Mouse (Mus musculus) stomach, embryonic 14.5 days (tissue): Measurements from ENCODE around the gene Mettl25. TPM values are rescaled to one million over a fixed set of nuclear protein-coding genes. Genes with fewer than 3 reads are reported as not detected.

Experiments
- ATAC-seq: fragments of 200-750 bp; cut with Nextera tagmentation; 2 replicates; pipeline ENCODE4 v1.8.0; 2017; ENCODE audit warnings: low read depth, moderate TSS enrichment; ENCODE audit not compliant: insufficient number of reproducible peaks, insufficient read depth, low FRiP score
- H3K27ac ChIP-seq: fragments of 300-500 bp; sonication (generic); 2 replicates; pipeline ENCODE4 v1.5.1; 2014; ENCODE audit warnings: mild to moderate bottlenecking, low read length, moderate library complexity, mixed read lengths
- H3K27me3 ChIP-seq: fragments of 300-500 bp; sonication (generic); 2 replicates; pipeline ENCODE4 v1.6.1; 2014; ENCODE audit warnings: low read length, control low read depth, mixed read lengths; ENCODE audit not compliant: control insufficient read depth, insufficient read depth
- H3K36me3 ChIP-seq: fragments of 300-500 bp; sonication (generic); 2 replicates; pipeline ENCODE4 v1.6.1; 2014; ENCODE audit warnings: mild to moderate bottlenecking, control low read depth, low read length, moderate library complexity, mixed read lengths; ENCODE audit not compliant: control insufficient read depth, insufficient read depth
- H3K4me1 ChIP-seq: fragments of 300-500 bp; sonication (generic); 2 replicates; pipeline ENCODE4 v1.6.1; 2014; ENCODE audit warnings: low read length, control low read depth, mixed read lengths; ENCODE audit not compliant: control insufficient read depth, insufficient read depth
- H3K4me2 ChIP-seq: fragments of 300-500 bp; sonication (generic); replicated peaks from 2 replicates; pipeline ENCODE4 v1.6.1; 2014; ENCODE audit warnings: low read depth, low read length, control low read depth
- H3K4me3 ChIP-seq: fragments of 300-500 bp; sonication (generic); 2 replicates; pipeline ENCODE4 v1.5.1; 2014; ENCODE audit warnings: low read depth, low read length, control low read depth
- H3K9ac ChIP-seq: fragments of 300-500 bp; sonication (generic); replicated peaks from 2 replicates; pipeline ENCODE4 v1.6.1; 2014; ENCODE audit warnings: low read depth, mild to moderate bottlenecking, control low read depth, low read length, moderate library complexity, mixed read lengths
- H3K9me3 ChIP-seq: fragments of 300-500 bp; sonication (generic); 2 replicates; pipeline ENCODE4 v1.6.1; 2016; ENCODE audit warnings: low read depth, low read length, control low read depth; ENCODE audit not compliant: control insufficient read depth
- WGBS: fragments of 180-500 bp; shearing (Covaris S2); extraction: QIAGEN DNeasy Blood & Tissue Kit; methylation state at CpG from one replicate; pipeline ENCODE4 v1.1.7; 2014; 5-methylcytosine and 5-hydroxymethylcytosine counted together
- polyA plus RNA-seq: library from polyadenylated mRNA; unstranded; fragments of >200 nt; fragmentation: Nextera tagmentation; extraction: Ambion mirVana; gene quantifications from 2 replicates; pipeline ENCODE4 v1.2.1, GENCODE M21; 2014

The Mettl25 gene
- polyA plus RNA-seq = 16.0 and 16.5 TPM in 2 replicates

DNA sequence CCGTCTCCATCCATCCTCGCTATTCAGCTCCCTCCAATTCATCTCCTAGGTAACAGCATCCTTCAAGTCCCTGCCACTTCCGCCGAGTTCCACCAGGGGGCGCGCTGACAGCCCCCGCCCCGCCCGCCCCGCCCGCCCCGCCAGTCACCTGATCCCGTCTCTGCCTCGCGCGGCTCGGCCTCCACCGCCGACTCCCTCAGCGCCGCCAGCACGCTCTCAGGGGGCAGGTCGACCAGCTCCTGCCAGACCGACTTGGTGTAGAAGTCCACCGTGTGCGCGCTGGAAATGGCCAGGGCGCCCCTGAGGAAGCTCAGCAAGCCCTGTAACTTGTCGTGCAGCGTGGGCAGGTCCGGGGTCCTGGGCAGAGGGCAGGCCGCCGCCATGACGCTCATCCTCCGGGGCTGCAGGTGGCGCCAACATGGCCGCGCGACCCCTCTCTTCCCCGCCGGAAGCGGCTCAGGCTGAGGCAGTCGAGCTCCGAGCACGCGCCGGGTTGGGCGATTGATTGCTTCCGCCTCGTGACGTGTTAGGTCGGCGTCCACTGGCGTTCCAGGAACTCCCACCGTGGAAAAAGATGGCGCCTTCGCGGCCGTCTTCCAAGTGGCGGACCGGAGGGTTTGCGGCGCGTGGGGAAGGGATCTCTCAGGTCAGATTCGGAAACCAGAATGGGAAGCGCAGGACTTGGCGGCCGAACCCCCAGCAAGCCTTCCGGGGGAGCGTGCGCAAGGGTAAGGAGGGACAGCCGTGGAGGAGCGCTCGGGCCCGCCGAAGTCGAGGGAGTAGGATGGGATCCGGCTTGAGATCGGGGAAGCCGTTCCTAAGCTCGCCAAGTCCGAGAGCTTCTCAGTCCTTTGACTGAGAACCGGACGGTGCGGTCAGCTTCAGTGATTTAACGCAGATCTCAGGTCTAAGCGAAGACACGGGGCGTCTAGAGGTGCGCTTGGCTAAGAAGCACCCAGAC is at the start of gene Mettl25, which contains the start of gene Ccdc59:
Mettl25 (minus strand) TSS at position 453 of the 961 bp plus-strand sequence.
Ccdc59 (plus strand) TSS at position 140 of the 961 bp plus-strand sequence.
- Histone ChIP-seq H3K27me3 (no peaks in the 10 kb centered on the region), H3K4me3 (peak within 1 kb of the TSS; percentile 83), H3K4me2 (peak within 1 kb of the TSS; percentile 74), H3K9ac (peak within 1 kb of the TSS; percentile 41), H3K9me3 (no peaks in the 10 kb centered on the region), H3K36me3 (peaks cover 29% of the 10 kb centered on the region), H3K4me1 (no peaks in the 10 kb centered on the region), H3K27ac (peak within 1 kb of the TSS; percentile 85)
- ATAC-seq = peak; percentile 97
- under 1% methylated on average over 90 of the region's 90 CpGs for WGBS

DNA sequence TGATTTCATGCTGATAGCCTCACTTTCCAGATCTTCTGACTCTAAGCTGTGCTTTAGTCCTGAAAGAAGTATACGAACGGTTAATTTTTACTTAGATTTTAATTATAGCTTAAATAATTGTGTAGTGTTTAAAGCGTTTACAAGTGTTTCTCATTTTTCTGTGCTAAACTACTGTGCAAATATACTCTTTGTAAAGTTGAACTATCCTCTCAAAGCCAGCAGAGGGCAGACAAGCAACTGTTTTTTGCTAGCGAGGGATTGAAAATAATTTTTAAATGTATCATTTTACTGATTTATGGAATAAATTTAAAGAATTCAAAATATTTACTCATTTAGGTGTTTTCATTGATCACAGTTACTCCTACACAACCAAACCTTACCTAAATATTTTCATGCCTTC is 26.1 kb upstream of the Mettl25 start:
- 47% methylated on average over 4 of the region's 4 CpGs for WGBS
- no peak for ATAC-seq
- no peaks in the 10 kb centered on the region for H3K4me1 ChIP-seq
- no peak overlapping the region for H3K4me2 ChIP-seq
- no peaks in the 10 kb centered on the region for H3K36me3 ChIP-seq
- H3K27me3 ChIP-seq = no peaks in the 10 kb centered on the region
- H3K27ac ChIP-seq = no peak overlapping the region
- H3K9me3 ChIP-seq = no peaks in the 10 kb centered on the region
- no peak overlapping the region for H3K9ac ChIP-seq
- no peak overlapping the region for H3K4me3 ChIP-seq

DNA sequence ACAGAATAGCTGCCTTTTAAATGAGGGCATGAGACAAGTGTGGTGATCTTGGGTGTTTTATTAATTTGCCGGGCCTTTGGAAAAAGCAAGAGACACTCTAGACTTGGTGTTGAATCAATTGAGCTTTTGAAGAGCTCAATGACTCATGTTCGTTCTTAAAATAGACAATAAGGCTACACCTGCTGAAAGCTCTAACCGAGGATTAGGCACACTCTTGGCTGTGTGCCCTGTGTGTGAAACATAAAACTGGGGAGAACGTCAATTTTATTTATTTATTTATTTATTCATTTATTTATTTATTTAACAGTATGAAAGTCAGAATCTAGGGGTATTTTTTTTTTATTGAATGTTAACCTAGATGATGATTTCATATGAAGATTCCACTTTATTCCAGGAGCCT is 10.0 kb upstream of the Mettl25 start:
- WGBS = 78% methylated on average over 4 of the region's 4 CpGs
- H3K9me3 ChIP-seq = no peaks in the 10 kb centered on the region
- no peaks in the 10 kb centered on the region for H3K27me3 ChIP-seq
- no peaks in the 10 kb centered on the region for H3K4me1 ChIP-seq
- peaks cover 10% of the 10 kb centered on the region for H3K36me3 ChIP-seq
- no peak overlapping the region for H3K4me2 ChIP-seq
- ATAC-seq = no peak
- H3K4me3 ChIP-seq = no peak overlapping the region
- no peak overlapping the region for H3K27ac ChIP-seq
- H3K9ac ChIP-seq = no peak overlapping the region

DNA sequence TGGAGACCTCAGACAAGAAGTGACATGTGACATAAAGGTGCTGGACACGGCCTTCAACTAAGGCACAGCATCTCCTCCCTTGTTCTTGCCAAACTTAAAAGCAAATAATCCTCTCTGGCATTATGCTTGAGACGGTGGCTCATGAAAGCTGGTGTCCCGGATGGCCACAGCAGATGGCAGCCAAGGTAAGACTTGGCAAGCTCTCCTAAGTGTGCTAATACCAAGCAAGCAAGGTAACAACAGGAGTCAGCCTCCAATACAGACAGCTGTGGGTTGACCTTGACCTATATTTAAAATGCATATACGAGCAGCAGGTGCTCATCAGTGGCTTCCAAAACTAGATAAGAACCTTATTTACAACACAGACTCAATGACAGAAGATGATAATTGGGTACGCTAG is 9.1 kb upstream of the Mettl25 start:
- H3K4me2 ChIP-seq = no peak overlapping the region
- 83% methylated on average over 5 of the region's 5 CpGs for WGBS
- no peaks in the 10 kb centered on the region for H3K27me3 ChIP-seq
- ATAC-seq = no peak
- H3K4me3 ChIP-seq = no peak overlapping the region
- H3K9ac ChIP-seq = no peak overlapping the region
- no peaks in the 10 kb centered on the region for H3K9me3 ChIP-seq
- peaks cover 18% of the 10 kb centered on the region for H3K36me3 ChIP-seq
- H3K27ac ChIP-seq = no peak overlapping the region
- no peaks in the 10 kb centered on the region for H3K4me1 ChIP-seq

DNA sequence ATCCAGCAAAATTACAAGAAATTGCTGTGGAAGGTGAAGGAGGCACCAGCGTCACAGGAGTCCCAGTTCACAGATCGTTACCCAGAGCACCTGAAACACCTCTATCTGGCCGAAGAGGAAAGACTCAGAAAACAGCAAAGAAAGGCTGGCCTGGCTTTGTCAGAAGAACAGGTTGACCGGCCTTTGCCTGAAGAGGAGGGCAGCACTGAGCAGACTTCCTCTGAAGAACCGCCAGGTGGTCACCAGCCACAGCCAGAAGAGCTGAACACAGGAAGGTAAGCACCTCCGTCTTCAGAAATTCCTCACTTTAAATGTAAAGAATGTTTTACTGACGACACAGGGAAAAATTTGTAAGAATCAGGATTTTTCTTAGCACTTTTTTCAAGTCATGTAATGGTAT is 1.4 kb upstream of the Mettl25 start:
- Histone ChIP-seq H3K4me2 (peak overlapping the region; percentile 74), H3K9ac (no peak overlapping the region), H3K27me3 (no peaks in the 10 kb centered on the region), H3K36me3 (peaks cover 33% of the 10 kb centered on the region), H3K9me3 (no peaks in the 10 kb centered on the region), H3K4me3 (no peak overlapping the region; the same call in 1 of the 2 replicates), H3K27ac (no peak overlapping the region), H3K4me1 (no peaks in the 10 kb centered on the region)
- 80% methylated on average over 7 of the region's 7 CpGs for WGBS
- ATAC-seq = no peak

DNA sequence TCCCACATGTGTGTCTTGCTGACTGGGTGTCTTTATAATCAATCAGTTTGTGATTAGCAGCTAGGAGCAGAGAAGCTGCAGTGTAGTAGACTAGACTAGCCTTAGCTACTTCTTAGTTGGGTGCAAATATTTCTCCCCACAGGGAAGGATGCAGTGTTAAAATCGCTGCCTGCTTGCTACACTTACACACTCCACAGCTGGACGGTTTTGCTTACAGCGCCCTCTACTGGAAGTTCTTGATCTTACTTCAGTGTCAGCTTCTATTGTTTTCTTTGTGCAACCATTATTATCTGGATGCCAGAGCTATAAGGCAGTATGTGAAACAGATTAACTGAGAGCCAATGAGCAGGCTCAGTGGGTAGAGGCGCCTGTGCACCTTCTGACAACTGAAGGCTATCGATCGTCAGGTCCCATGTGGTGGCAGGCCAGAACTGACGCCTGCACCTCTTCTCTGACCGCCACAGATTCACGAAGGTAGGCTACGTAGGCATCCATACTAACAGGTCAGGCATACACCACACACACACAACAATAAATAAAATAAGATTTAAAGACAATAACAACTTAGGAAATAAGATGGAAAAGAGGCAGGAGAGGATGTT is 6.5 kb downstream of the Mettl25 start:
- Histone ChIP-seq H3K4me1 (no peaks in the 10 kb centered on the region), H3K9ac (no peak overlapping the region), H3K4me2 (no peak overlapping the region), H3K36me3 (no peaks in the 10 kb centered on the region; the same call in 1 of the 2 replicates), H3K27ac (no peak overlapping the region), H3K27me3 (no peaks in the 10 kb centered on the region), H3K4me3 (no peak overlapping the region), H3K9me3 (no peaks in the 10 kb centered on the region)
- no peak for ATAC-seq
- WGBS = 62% methylated on average over 10 of the region's 10 CpGs

DNA sequence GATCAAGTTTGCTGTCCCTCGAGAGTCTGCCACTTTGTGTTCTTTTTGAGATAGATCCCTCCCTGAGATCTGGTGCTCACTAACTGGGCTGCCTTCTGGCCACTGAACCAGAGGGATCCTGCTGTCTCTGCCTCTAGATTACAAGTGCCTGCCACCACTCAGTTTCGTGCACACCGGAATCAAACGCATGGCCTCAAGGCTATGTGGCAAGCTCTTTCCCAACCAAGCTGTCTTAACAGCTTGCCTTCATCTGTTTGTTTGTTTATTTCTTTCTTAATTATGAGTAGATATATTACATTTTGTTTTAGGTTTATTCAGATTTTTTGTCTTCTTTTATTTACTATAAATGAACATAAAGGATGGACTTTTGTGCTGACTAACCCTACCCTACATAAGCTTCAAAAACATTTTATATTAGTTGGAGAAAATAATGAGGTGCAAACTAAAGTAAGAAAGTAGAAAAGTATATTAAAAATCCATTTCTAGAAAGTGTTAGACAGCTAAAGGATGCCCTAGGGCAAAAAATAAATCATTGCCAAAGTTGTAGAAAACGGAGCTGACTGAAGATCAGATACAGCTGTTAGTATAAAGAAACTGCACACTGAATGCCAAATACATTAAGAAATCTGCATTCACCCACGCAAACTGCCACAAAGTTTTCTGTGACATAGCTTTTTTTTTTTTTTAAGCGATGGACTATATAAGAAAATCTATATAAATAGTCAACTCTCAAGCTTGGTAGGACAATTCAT is 34.7 kb downstream of the Mettl25 start:
- no peaks in the 10 kb centered on the region for H3K9me3 ChIP-seq
- H3K4me1 ChIP-seq = no peaks in the 10 kb centered on the region; the same call in 1 of the 2 replicates
- H3K4me3 ChIP-seq = no peak overlapping the region
- no peak overlapping the region for H3K27ac ChIP-seq
- 64% methylated on average over 7 of the region's 7 CpGs for WGBS
- H3K9ac ChIP-seq = no peak overlapping the region
- H3K27me3 ChIP-seq = no peaks in the 10 kb centered on the region
- H3K4me2 ChIP-seq = no peak overlapping the region
- no peak for ATAC-seq
- H3K36me3 ChIP-seq = no peaks in the 10 kb centered on the region

DNA sequence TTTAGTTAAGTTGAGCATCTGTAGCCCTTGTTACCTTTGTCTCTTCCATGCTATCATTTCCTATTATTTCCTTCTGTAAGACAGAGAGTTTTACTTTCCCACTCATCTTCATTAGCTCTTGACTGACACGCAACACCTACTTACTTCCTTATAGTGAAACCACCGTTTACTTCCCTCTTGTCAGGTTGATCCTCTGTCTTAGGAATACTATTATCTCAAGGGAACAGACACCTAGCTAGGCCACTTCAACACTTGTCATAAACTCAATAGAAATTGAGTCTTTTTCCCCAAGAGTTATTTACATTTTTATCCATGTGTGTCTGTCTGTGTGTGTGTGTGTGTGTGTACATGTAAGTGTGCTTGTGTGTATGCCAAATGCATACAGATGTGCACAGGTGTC is 37.7 kb downstream of the Mettl25 start:
- no peak for ATAC-seq
- no peaks in the 10 kb centered on the region for H3K27me3 ChIP-seq
- H3K9ac ChIP-seq = no peak overlapping the region
- no peak overlapping the region for H3K27ac ChIP-seq
- H3K9me3 ChIP-seq = no peaks in the 10 kb centered on the region
- H3K4me2 ChIP-seq = no peak overlapping the region
- H3K4me3 ChIP-seq = no peak overlapping the region
- 81% methylated on average over 2 of the region's 2 CpGs for WGBS
- H3K4me1 ChIP-seq = no peaks in the 10 kb centered on the region; the same call in none of the 2 replicates
- H3K36me3 ChIP-seq = no peaks in the 10 kb centered on the region
